Mouse (Mus musculus): Measurements from ENCODE around the gene Zfyve21. TPM values are rescaled to one million over a fixed set of nuclear protein-coding genes. Genes with fewer than 3 reads are reported as not detected.

Zfyve21 gene
- total and polyA plus RNA-seq, 2 experiments from 2014 or later: 29.7 to 30.6 TPM

DNA sequence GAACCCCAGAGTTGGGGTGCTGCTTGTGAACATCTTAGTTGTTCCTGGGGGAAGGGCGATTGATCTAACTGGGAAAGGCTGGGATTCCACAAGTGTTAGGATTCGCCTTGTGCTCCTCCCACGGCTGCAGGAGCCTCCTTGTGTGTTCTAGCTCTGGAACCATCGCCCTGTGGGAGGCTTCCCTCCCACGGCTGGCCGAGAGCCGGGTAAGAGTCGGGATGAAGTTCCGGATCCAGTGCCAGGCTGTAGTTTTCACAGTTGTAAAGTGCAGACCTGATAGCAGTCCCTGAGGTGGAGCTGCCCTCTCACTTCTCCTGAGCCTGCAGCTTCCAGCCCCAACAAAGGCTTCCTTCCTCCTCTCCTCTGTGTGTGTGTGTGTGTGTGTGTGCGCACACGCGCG, 2.6 kb downstream of the Zfyve21 start:
- DNase-seq (ENCODE audit: low spot score): no peak
- no peak overlapping the region for H3K27ac ChIP-seq (ENCODE audit: low read depth, low read length)
- no peaks in the 10 kb centered on the region for H3K9me3 ChIP-seq (ENCODE audit: low read length)
- H3K36me3 ChIP-seq (ENCODE audit: insufficient read depth, low read length): no peaks in the 10 kb centered on the region
- 59% methylated on average over 13 of the region's 13 CpGs for WGBS
- H3K27me3 ChIP-seq (ENCODE audit: insufficient read depth, low read length): no peaks in the 10 kb centered on the region
- no peak overlapping the region for H3K4me3 ChIP-seq (ENCODE audit: low read depth, low read length)
- H3K4me2 ChIP-seq (ENCODE audit: low read depth, low read length, poor library complexity, severe bottlenecking): no peak overlapping the region; the same call in 1 of the 2 replicates
- TF ChIP-seq CTCF (IDR thresholded peaks at IDR 0.05): no peak
- no peak for ATAC-seq (ENCODE audit: low FRiP score)
- 0 out of 2 replicates have a peak overlapping the region, but pooled peaks have one; percentile 4 for H3K9ac ChIP-seq (replicated peaks; ENCODE audit: low read length, poor library complexity, severe bottlenecking)
- peaks cover 4% of the 10 kb centered on the region; the same call in 1 of the 2 replicates for H3K4me1 ChIP-seq (ENCODE audit: insufficient read depth, low read length)

- H3K27ac ChIP-seq (ENCODE audit: low read depth, low read length): no peak overlapping the region
- 78% methylated on average over 9 of the region's 9 CpGs for WGBS
- no peak overlapping the region for H3K4me3 ChIP-seq (ENCODE audit: low read depth, low read length)
- TF ChIP-seq CTCF (IDR thresholded peaks at IDR 0.05): no peak; the same call in 1 of the 2 replicates
- ATAC-seq (ENCODE audit: low FRiP score) (no peak), DNase-seq (ENCODE audit: low spot score) (no peak)
- peaks cover 4% of the 10 kb centered on the region; the same call in 1 of the 2 replicates for H3K4me1 ChIP-seq (ENCODE audit: insufficient read depth, low read length)
- no peak overlapping the region for H3K9ac ChIP-seq (replicated peaks; ENCODE audit: low read length, poor library complexity, severe bottlenecking)
- no peak overlapping the region for H3K4me2 ChIP-seq (ENCODE audit: low read depth, low read length, poor library complexity, severe bottlenecking)
- no peaks in the 10 kb centered on the region for H3K27me3 ChIP-seq (ENCODE audit: insufficient read depth, low read length)
- no peaks in the 10 kb centered on the region for H3K9me3 ChIP-seq (ENCODE audit: low read length)
- H3K36me3 ChIP-seq (ENCODE audit: insufficient read depth, low read length): no peaks in the 10 kb centered on the region
Observed at GRCm38 (mm10) chr12:111816967-111817366, 3.0 kb downstream of the Zfyve21 start.

DNA sequence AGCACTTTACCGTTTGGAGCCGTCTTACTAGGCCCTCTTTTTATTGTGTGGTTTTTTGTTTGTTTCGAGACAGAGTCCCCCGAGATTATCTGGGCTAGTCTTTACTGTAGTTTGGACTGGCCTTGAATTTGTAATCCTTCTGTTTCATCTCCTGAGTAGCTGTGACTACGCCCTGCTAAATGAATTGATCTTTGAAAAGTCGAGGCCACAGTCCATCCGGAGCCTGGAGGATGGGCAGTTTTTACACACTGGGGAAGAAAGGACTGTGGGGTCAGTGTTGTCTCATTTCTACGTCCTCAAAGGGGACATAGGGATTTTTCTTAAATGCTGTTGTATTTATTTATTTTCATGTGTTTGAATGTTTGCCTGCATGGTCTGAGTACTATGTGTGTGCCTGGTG, 4.0 kb downstream of the Zfyve21 start:
- Histone ChIP-seq H3K9me3 (ENCODE audit: low read length) (no peaks in the 10 kb centered on the region), H3K36me3 (ENCODE audit: insufficient read depth, low read length) (no peaks in the 10 kb centered on the region), H3K4me3 (ENCODE audit: low read depth, low read length) (no peak overlapping the region), H3K27me3 (ENCODE audit: insufficient read depth, low read length) (no peaks in the 10 kb centered on the region), H3K4me2 (ENCODE audit: low read depth, low read length, poor library complexity, severe bottlenecking) (no peak overlapping the region), H3K27ac (ENCODE audit: low read depth, low read length) (no peak overlapping the region), H3K4me1 (ENCODE audit: insufficient read depth, low read length) (peaks cover 4% of the 10 kb centered on the region; the same call in 1 of the 2 replicates), H3K9ac (replicated peaks; ENCODE audit: low read length, poor library complexity, severe bottlenecking) (no peak overlapping the region)
- TF ChIP-seq CTCF (IDR thresholded peaks at IDR 0.05): no peak
- DNase-seq (ENCODE audit: low spot score) (no peak), ATAC-seq (ENCODE audit: low FRiP score) (no peak)
- 80% methylated on average over 8 of the region's 8 CpGs for WGBS

GRCm38 (mm10) chr12:111819936-111820335, 6.0 kb downstream of the Zfyve21 start:
- ATAC-seq (ENCODE audit: low FRiP score): no peak
- Histone ChIP-seq H3K4me2 (ENCODE audit: low read depth, low read length, poor library complexity, severe bottlenecking) (no peak overlapping the region), H3K4me3 (ENCODE audit: low read depth, low read length) (no peak overlapping the region)

DNA sequence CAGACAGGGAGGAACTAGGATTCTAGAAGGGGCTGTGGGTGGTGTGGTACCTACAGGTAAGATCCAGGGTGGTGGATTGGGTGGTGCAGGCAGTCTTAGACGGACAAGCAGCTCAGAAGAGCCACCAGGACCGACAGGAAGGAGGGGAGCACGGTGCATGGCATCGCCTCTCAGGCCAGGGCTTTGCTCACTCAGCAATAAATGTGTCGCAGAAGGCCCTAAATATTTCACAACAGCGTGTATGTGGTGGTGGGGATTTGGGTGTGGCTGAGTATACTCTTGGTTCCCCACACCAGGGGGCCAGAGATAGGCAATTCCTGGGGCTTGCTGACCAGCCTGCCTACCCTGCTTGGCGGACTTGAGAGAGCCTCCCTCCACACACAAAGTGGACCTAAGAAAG, 6.7 kb downstream of the Zfyve21 start:
- ATAC-seq (ENCODE audit: low FRiP score) (no peak), DNase-seq (ENCODE audit: low spot score) (no peak)
- H3K9me3 ChIP-seq (ENCODE audit: low read length): no peaks in the 10 kb centered on the region
- no peaks in the 10 kb centered on the region for H3K27me3 ChIP-seq (ENCODE audit: insufficient read depth, low read length)
- no peak overlapping the region for H3K4me2 ChIP-seq (ENCODE audit: low read depth, low read length, poor library complexity, severe bottlenecking)
- H3K27ac ChIP-seq (ENCODE audit: low read depth, low read length): no peak overlapping the region
- no peak overlapping the region for H3K9ac ChIP-seq (replicated peaks; ENCODE audit: low read length, poor library complexity, severe bottlenecking)
- peaks cover 23% of the 10 kb centered on the region for H3K36me3 ChIP-seq (ENCODE audit: insufficient read depth, low read length)
- WGBS: 96% methylated on average over 7 of the region's 7 CpGs
- no peaks in the 10 kb centered on the region for H3K4me1 ChIP-seq (ENCODE audit: insufficient read depth, low read length)
- H3K4me3 ChIP-seq (ENCODE audit: low read depth, low read length): no peak overlapping the region
- TF ChIP-seq CTCF (IDR thresholded peaks at IDR 0.05): no peak

More at GRCm38 (mm10) chr12:111819936-111820335, 6.0 kb downstream of the Zfyve21 start:
- Histone ChIP-seq H3K27ac (ENCODE audit: low read depth, low read length) (no peak overlapping the region), H3K9me3 (ENCODE audit: low read length) (no peaks in the 10 kb centered on the region), H3K9ac (replicated peaks; ENCODE audit: low read length, poor library complexity, severe bottlenecking) (no peak overlapping the region), H3K27me3 (ENCODE audit: insufficient read depth, low read length) (no peaks in the 10 kb centered on the region), H3K4me1 (ENCODE audit: insufficient read depth, low read length) (no peaks in the 10 kb centered on the region), H3K36me3 (ENCODE audit: insufficient read depth, low read length) (peaks cover 17% of the 10 kb centered on the region)
- no peak for DNase-seq (ENCODE audit: low spot score)
- TF ChIP-seq CTCF (IDR thresholded peaks at IDR 0.05): no peak
- WGBS: 74% methylated on average over 8 of the region's 8 CpGs

- Histone ChIP-seq H3K9ac (replicated peaks; ENCODE audit: low read length, poor library complexity, severe bottlenecking) (no peak overlapping the region), H3K4me2 (ENCODE audit: low read depth, low read length, poor library complexity, severe bottlenecking) (no peak overlapping the region), H3K27me3 (ENCODE audit: insufficient read depth, low read length) (no peaks in the 10 kb centered on the region), H3K4me1 (ENCODE audit: insufficient read depth, low read length) (no peaks in the 10 kb centered on the region), H3K36me3 (ENCODE audit: insufficient read depth, low read length) (peaks cover 31% of the 10 kb centered on the region), H3K4me3 (ENCODE audit: low read depth, low read length) (no peak overlapping the region), H3K9me3 (ENCODE audit: low read length) (no peaks in the 10 kb centered on the region), H3K27ac (ENCODE audit: low read depth, low read length) (no peak overlapping the region)
- no peak for TF ChIP-seq CTCF (IDR thresholded peaks at IDR 0.05)
- WGBS: 65% methylated on average over 4 of the region's 4 CpGs
- DNase-seq (ENCODE audit: low spot score) (no peak), ATAC-seq (ENCODE audit: low FRiP score) (no peak)
Observed at GRCm38 (mm10) chr12:111821931-111822330, 8.0 kb downstream of the Zfyve21 start.
